Mouse (Mus musculus) brain, embryonic 18.5 days (tissue): ENCODE measurements around the gene Ush1g.

Experiments used
- DNase-seq: peaks from one replicate; pipeline ENCODE4 v3.0.0-alpha.2; 2012; ENCODE audit warnings: low read depth, low spot score

Ush1g gene

GRCm38 (mm10) chr11:115334531-115334930 is 12.7 kb upstream of the Ush1g start, which contains the start of gene Otop3:
TSS of gene Otop3 (plus strand) at chr11:115334731.
- no peak for DNase-seq

- DNase-seq, result no peak
These were observed 7.5 kb upstream of the Ush1g start for GRCm38 (mm10) chr11:115329339-115329738.

- no peak for DNase-seq
These were observed 4.9 kb upstream of the Ush1g start for GRCm38 (mm10) chr11:115326730-115327129.

GRCm38 (mm10) chr11:115323354-115323753 is 1.5 kb upstream of the Ush1g start:
- no peak for DNase-seq

- no peak for DNase-seq
These were observed 2.0 kb downstream of the Ush1g start for GRCm38 (mm10) chr11:115319704-115320383.

- no peak for DNase-seq
These were observed 3.4 kb downstream of the Ush1g start for GRCm38 (mm10) chr11:115318245-115319027.

GRCm38 (mm10) chr11:115317204-115317603 is 4.6 kb downstream of the Ush1g start:
- no peak for DNase-seq

- no peak for DNase-seq
These were observed 7.6 kb downstream of the Ush1g start for GRCm38 (mm10) chr11:115314249-115314648.

- DNase-seq, result no peak
These were observed 13.1 kb downstream of the Ush1g start for GRCm38 (mm10) chr11:115308781-115309180.

GRCm38 (mm10) chr11:115306863-115307262 is 15.0 kb downstream of the Ush1g start, which contains the start of gene Otop2:
TSS of gene Otop2 (plus strand) at chr11:115307163.
- DNase-seq, result no peak

- no peak for DNase-seq
These were observed 18.7 kb downstream of the Ush1g start for GRCm38 (mm10) chr11:115303167-115303566.

- no peak for DNase-seq
These were observed 20.5 kb downstream of the Ush1g start for GRCm38 (mm10) chr11:115301351-115301750.

- no peak for DNase-seq
These were observed 21.1 kb downstream of the Ush1g start for GRCm38 (mm10) chr11:115300745-115301144.

GRCm38 (mm10) chr11:115298160-115298559 is 23.7 kb downstream of the Ush1g start:
- no peak for DNase-seq

- DNase-seq, result no peak
These were observed 24.5 kb downstream of the Ush1g start, which contains the start of gene Fads6 for GRCm38 (mm10) chr11:115297214-115297826. TSS of gene Fads6 (minus strand) at chr11:115297663.

- no peak for DNase-seq
These were observed 25.2 kb downstream of the Ush1g start for GRCm38 (mm10) chr11:115296471-115297210.

GRCm38 (mm10) chr11:115295939-115296338 is 25.9 kb downstream of the Ush1g start:
- DNase-seq, result no peak

- DNase-seq, result no peak
These were observed 29.0 kb downstream of the Ush1g start for GRCm38 (mm10) chr11:115292631-115293375.

GRCm38 (mm10) chr11:115291503-115291902 is 30.3 kb downstream of the Ush1g start:
- DNase-seq, result no peak

GRCm38 (mm10) chr11:115290919-115291318 is 30.9 kb downstream of the Ush1g start:
- no peak for DNase-seq

GRCm38 (mm10) chr11:115290314-115290713 is 31.5 kb downstream of the Ush1g start:
- DNase-seq, result no peak
